Mouse (Mus musculus) embryonic facial prominence, embryonic 12.5 days (tissue): Measurements from ENCODE around the gene Borcs8. TPM values are rescaled to one million over a fixed set of nuclear protein-coding genes. Genes with fewer than 3 reads are reported as not detected.
A peak's percentile ranks its signal among the peaks of the same experiment; 100 is the strongest.

Experiments
- ATAC-seq: fragments of 200-750 bp; cut with Nextera tagmentation; 2 replicates; pipeline ENCODE4 v1.8.0; 2017; ENCODE audit not compliant: insufficient number of reproducible peaks, insufficient read depth, low FRiP score, low TSS enrichment
- H3K27ac ChIP-seq: fragments of 300-500 bp; sonication (generic); 2 replicates; pipeline ENCODE4 v1.5.1; 2016; ENCODE audit warnings: mild to moderate bottlenecking
- H3K27me3 ChIP-seq: fragments of 300-500 bp; sonication (generic); 2 replicates; pipeline ENCODE4 v1.6.1; 2016; ENCODE audit warnings: mild to moderate bottlenecking, moderate library complexity
- H3K36me3 ChIP-seq: fragments of 300-500 bp; sonication (generic); 2 replicates; pipeline ENCODE4 v1.6.1; 2016; ENCODE audit warnings: mild to moderate bottlenecking
- H3K4me1 ChIP-seq: fragments of 300-500 bp; sonication (generic); 2 replicates; pipeline ENCODE4 v1.6.1; 2016
- H3K4me2 ChIP-seq: fragments of 300-500 bp; sonication (generic); replicated peaks from 2 replicates; pipeline ENCODE4 v1.6.1; 2016; ENCODE audit warnings: mild to moderate bottlenecking, moderate library complexity
- H3K4me3 ChIP-seq: fragments of 300-500 bp; sonication (generic); 2 replicates; pipeline ENCODE4 v1.5.1; 2016; ENCODE audit warnings: mild to moderate bottlenecking
- H3K9ac ChIP-seq: fragments of 300-500 bp; sonication (generic); 2 replicates; pipeline ENCODE4 v1.6.1; 2016; ENCODE audit warnings: mild to moderate bottlenecking, moderate library complexity
- H3K9me3 ChIP-seq: fragments of 300-500 bp; sonication (generic); 2 replicates; pipeline ENCODE4 v1.6.1; 2016; ENCODE audit warnings: mild to moderate bottlenecking, moderate library complexity
- WGBS: fragments of 180-500 bp; shearing (Covaris S2); methylation state at CpG from one replicate; pipeline ENCODE4 v1.1.7; 2016; 5-methylcytosine and 5-hydroxymethylcytosine counted together
- polyA plus RNA-seq: library from polyadenylated mRNA; unstranded; fragments of >200 nt; fragmentation: Nextera tagmentation; extraction: Ambion mirVana; gene quantifications from 2 replicates; pipeline ENCODE4 v1.2.1, GENCODE M21; 2016

The Borcs8 gene
- 46.5 and 46.7 TPM in 2 replicates for polyA plus RNA-seq

GRCm38 (mm10) chr8:70139026-70139857 is at the start of gene Borcs8, which contains the start of the genes Rfxank and Mef2b:
Gene Borcs8, plus strand, starts transcription at chr8:70139499.
Gene Rfxank, minus strand, starts transcription at chr8:70139154.
Gene Mef2b, plus strand, starts transcription at chr8:70139711.
- H3K4me1 ChIP-seq, result peaks cover 18% of the 10 kb centered on the region
- peak within 1 kb of the TSS; percentile 82 for H3K4me2 ChIP-seq
- H3K4me3 ChIP-seq, result peak within 1 kb of the TSS; percentile 81
- no peaks in the 10 kb centered on the region for H3K9me3 ChIP-seq
- peaks cover 47% of the 10 kb centered on the region for H3K36me3 ChIP-seq
- H3K27me3 ChIP-seq, result no peaks in the 10 kb centered on the region
- under 1% methylated on average over 46 of the region's 46 CpGs for WGBS
- peak; percentile 95 for ATAC-seq
- peak within 1 kb of the TSS; percentile 81 for H3K9ac ChIP-seq
- H3K27ac ChIP-seq, result peak within 1 kb of the TSS; percentile 85

- ATAC-seq, result no peak
- Histone ChIP-seq H3K4me2 (no peak overlapping the region), H3K4me3 (no peak overlapping the region), H3K27ac (no peak overlapping the region), H3K36me3 (no peaks in the 10 kb centered on the region), H3K27me3 (peaks cover 43% of the 10 kb centered on the region), H3K9me3 (peaks cover 3% of the 10 kb centered on the region; the same call in 1 of the 2 replicates), H3K4me1 (no peaks in the 10 kb centered on the region), H3K9ac (no peak overlapping the region)
- 54% methylated on average over 8 of the region's 8 CpGs for WGBS
Measured at GRCm38 (mm10) chr8:70092786-70093185, 46.5 kb upstream of the Borcs8 start.

- WGBS, result 77% methylated on average over 8 of the region's 8 CpGs
- H3K4me3 ChIP-seq, result no peak overlapping the region
- H3K9ac ChIP-seq, result no peak overlapping the region
- ATAC-seq, result no peak
- H3K36me3 ChIP-seq, result no peaks in the 10 kb centered on the region
- H3K4me2 ChIP-seq, result no peak overlapping the region
- no peaks in the 10 kb centered on the region for H3K4me1 ChIP-seq
- no peaks in the 10 kb centered on the region for H3K27me3 ChIP-seq
- no peak overlapping the region for H3K27ac ChIP-seq
- peaks cover 3% of the 10 kb centered on the region; the same call in 1 of the 2 replicates for H3K9me3 ChIP-seq
Measured at GRCm38 (mm10) chr8:70099276-70099675, 40.0 kb upstream of the Borcs8 start.

- Histone ChIP-seq H3K27ac (no peak overlapping the region), H3K4me2 (no peak overlapping the region), H3K9me3 (peaks cover 3% of the 10 kb centered on the region; the same call in 1 of the 2 replicates), H3K4me3 (no peak overlapping the region), H3K36me3 (no peaks in the 10 kb centered on the region), H3K9ac (no peak overlapping the region), H3K4me1 (no peaks in the 10 kb centered on the region), H3K27me3 (no peaks in the 10 kb centered on the region)
- ATAC-seq, result no peak
- 86% methylated on average over 8 of the region's 8 CpGs for WGBS
Measured at GRCm38 (mm10) chr8:70100241-70100640, 39.1 kb upstream of the Borcs8 start.

GRCm38 (mm10) chr8:70104506-70104905 is 34.8 kb upstream of the Borcs8 start:
- no peaks in the 10 kb centered on the region for H3K36me3 ChIP-seq
- no peak for ATAC-seq
- WGBS, result 23% methylated on average over 6 of the region's 6 CpGs
- H3K4me1 ChIP-seq, result no peaks in the 10 kb centered on the region
- no peak overlapping the region for H3K4me2 ChIP-seq
- H3K27ac ChIP-seq, result no peak overlapping the region
- 0 out of 2 replicates have a peak, but pooled peaks cover 3% of the 10 kb centered on the region for H3K9me3 ChIP-seq
- H3K9ac ChIP-seq, result no peak overlapping the region
- H3K27me3 ChIP-seq, result peaks cover 17% of the 10 kb centered on the region
- no peak overlapping the region for H3K4me3 ChIP-seq

- H3K9me3 ChIP-seq, result 0 out of 2 replicates have a peak, but pooled peaks cover 3% of the 10 kb centered on the region
- WGBS, result 80% methylated on average over 7 of the region's 7 CpGs
- no peak overlapping the region for H3K27ac ChIP-seq
- no peak for ATAC-seq
- H3K4me2 ChIP-seq, result no peak overlapping the region
- H3K27me3 ChIP-seq, result peaks cover 21% of the 10 kb centered on the region
- H3K4me1 ChIP-seq, result no peaks in the 10 kb centered on the region
- no peaks in the 10 kb centered on the region for H3K36me3 ChIP-seq
- no peak overlapping the region for H3K4me3 ChIP-seq
- H3K9ac ChIP-seq, result no peak overlapping the region
Measured at GRCm38 (mm10) chr8:70104922-70105321, 34.4 kb upstream of the Borcs8 start.

GRCm38 (mm10) chr8:70110451-70110850 is 28.8 kb upstream of the Borcs8 start:
- Histone ChIP-seq H3K9me3 (0 out of 2 replicates have a peak, but pooled peaks cover 3% of the 10 kb centered on the region), H3K36me3 (no peaks in the 10 kb centered on the region), H3K9ac (no peak overlapping the region), H3K4me2 (no peak overlapping the region), H3K4me1 (peaks cover 6% of the 10 kb centered on the region; the same call in 1 of the 2 replicates), H3K27ac (no peak overlapping the region), H3K27me3 (peaks cover 75% of the 10 kb centered on the region), H3K4me3 (no peak overlapping the region)
- 80% methylated on average over 2 of the region's 2 CpGs for WGBS
- ATAC-seq, result no peak

- Histone ChIP-seq H3K27ac (no peak overlapping the region), H3K4me3 (peak overlapping the region; percentile 16), H3K4me1 (peaks cover 6% of the 10 kb centered on the region; the same call in 1 of the 2 replicates), H3K36me3 (no peaks in the 10 kb centered on the region), H3K9ac (no peak overlapping the region), H3K27me3 (peaks cover 84% of the 10 kb centered on the region), H3K4me2 (no peak overlapping the region), H3K9me3 (0 out of 2 replicates have a peak, but pooled peaks cover 3% of the 10 kb centered on the region)
- ATAC-seq, result no peak
- WGBS, result 47% methylated on average over 23 of the region's 23 CpGs
Measured at GRCm38 (mm10) chr8:70111192-70111795, 28.0 kb upstream of the Borcs8 start.

GRCm38 (mm10) chr8:70112401-70113016 is 26.8 kb upstream of the Borcs8 start:
- peaks cover 6% of the 10 kb centered on the region; the same call in 1 of the 2 replicates for H3K4me1 ChIP-seq
- no peak overlapping the region for H3K4me2 ChIP-seq
- H3K9ac ChIP-seq, result no peak overlapping the region
- H3K9me3 ChIP-seq, result 0 out of 2 replicates have a peak, but pooled peaks cover 3% of the 10 kb centered on the region
- ATAC-seq, result no peak
- no peaks in the 10 kb centered on the region for H3K36me3 ChIP-seq
- no peak overlapping the region for H3K4me3 ChIP-seq
- H3K27ac ChIP-seq, result no peak overlapping the region
- 7% methylated on average over 43 of the region's 43 CpGs for WGBS
- peaks cover 92% of the 10 kb centered on the region for H3K27me3 ChIP-seq

- ATAC-seq, result no peak
- Histone ChIP-seq H3K4me2 (no peak overlapping the region), H3K27ac (no peak overlapping the region), H3K4me1 (peaks cover 6% of the 10 kb centered on the region; the same call in 1 of the 2 replicates), H3K4me3 (no peak overlapping the region), H3K36me3 (no peaks in the 10 kb centered on the region), H3K27me3 (peaks cover 99% of the 10 kb centered on the region), H3K9ac (no peak overlapping the region), H3K9me3 (no peaks in the 10 kb centered on the region)
- WGBS, result 20% methylated on average over 6 of the region's 6 CpGs
Measured at GRCm38 (mm10) chr8:70114488-70114887, 24.8 kb upstream of the Borcs8 start.

- Histone ChIP-seq H3K4me2 (no peak overlapping the region), H3K27ac (no peak overlapping the region), H3K36me3 (no peaks in the 10 kb centered on the region), H3K27me3 (peaks cover 99% of the 10 kb centered on the region), H3K9me3 (no peaks in the 10 kb centered on the region), H3K4me3 (no peak overlapping the region), H3K4me1 (peaks cover 6% of the 10 kb centered on the region; the same call in 1 of the 2 replicates), H3K9ac (no peak overlapping the region)
- no peak for ATAC-seq
- WGBS, result 69% methylated on average over 13 of the region's 13 CpGs
Measured at GRCm38 (mm10) chr8:70114892-70115291, 24.4 kb upstream of the Borcs8 start.
